Mouse (Mus musculus) erythroid progenitor cell, adult 5-6 weeks (primary cell): ENCODE measurements around the gene Aadat. TPM values are rescaled to one million over a fixed set of nuclear protein-coding genes. Genes with fewer than 3 reads are reported as not detected.
"Not testable (repeated sequence)": the region's sequence is repeated elsewhere in the genome, so short reads cannot be mapped to it uniquely, and the experiment has no call there.

Source experiments
- ATAC-seq: replicated peaks from 2 replicates; pipeline ENCODE4 v1.8.0; 2016; ENCODE audit warnings: moderate number of reproducible peaks, mild to moderate bottlenecking, moderate TSS enrichment, inconsistent platforms; ENCODE audit not compliant: poor library complexity, low FRiP score, severe bottlenecking
- total RNA-seq, 2 experiments: library from RNA; stranded (forward) in 1 of 2; stranded (reverse) in 1 of 2; fragments of 150-400 nt in 1 of 2; fragments of 186-747, 209-891 nt in 1 of 2; gene quantifications; 2 replicates each; pipeline versions ENCODE4 v1.2.3 to v1.2.4; 2015 to 2017; ENCODE audit warnings: low replicate concordance in 2 of 2

Gene Aadat
- total RNA-seq (2015; ENCODE audit: low replicate concordance) = not detected in 2 replicates
- total RNA-seq (2017; ENCODE audit: low replicate concordance) = not detected in 2 replicates

DNA sequence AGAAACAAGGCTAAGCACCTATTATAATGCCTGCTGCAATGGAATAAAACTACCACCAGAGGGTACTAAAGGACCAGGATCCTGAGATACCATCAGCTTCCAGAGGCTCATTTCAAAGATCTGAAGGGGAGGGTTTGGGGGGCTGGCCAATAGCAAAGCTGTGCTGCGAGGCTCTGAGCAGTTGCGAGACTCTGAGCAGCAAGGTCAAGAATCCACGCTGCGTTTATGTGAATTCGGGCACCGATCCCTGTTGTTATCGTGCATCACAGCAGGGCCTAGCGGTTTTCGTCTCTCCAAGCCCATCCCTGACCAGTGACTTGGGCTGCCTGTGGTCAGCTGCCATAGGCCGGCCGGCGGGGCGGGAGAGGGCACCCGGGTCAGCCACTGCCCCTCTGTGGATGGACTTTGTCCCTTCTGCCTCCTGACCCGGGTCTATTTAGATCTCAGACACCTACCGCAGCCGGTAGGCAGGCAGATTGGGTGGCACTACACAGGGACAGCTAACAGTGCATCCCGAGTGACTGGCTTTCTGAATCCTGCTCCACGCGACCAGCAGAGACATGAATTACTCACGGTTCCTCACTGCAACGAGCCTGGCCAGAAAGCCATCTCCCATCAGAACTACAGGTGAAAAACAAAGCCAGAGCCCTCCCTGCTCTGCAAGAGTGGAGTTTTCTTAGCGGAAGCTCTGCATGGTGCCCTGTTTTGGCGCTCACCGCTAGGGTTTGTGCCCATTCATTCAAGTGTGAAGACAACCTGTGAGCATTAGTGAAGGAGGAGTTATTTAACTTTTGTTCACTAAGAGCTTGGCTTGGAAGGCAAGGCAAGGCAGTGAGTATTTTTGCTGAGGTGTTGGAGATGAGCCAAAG, at the start of gene Aadat:
TSS of gene Aadat (plus strand) at position 280 of the 869 bp plus-strand sequence.
- no peak for ATAC-seq

DNA sequence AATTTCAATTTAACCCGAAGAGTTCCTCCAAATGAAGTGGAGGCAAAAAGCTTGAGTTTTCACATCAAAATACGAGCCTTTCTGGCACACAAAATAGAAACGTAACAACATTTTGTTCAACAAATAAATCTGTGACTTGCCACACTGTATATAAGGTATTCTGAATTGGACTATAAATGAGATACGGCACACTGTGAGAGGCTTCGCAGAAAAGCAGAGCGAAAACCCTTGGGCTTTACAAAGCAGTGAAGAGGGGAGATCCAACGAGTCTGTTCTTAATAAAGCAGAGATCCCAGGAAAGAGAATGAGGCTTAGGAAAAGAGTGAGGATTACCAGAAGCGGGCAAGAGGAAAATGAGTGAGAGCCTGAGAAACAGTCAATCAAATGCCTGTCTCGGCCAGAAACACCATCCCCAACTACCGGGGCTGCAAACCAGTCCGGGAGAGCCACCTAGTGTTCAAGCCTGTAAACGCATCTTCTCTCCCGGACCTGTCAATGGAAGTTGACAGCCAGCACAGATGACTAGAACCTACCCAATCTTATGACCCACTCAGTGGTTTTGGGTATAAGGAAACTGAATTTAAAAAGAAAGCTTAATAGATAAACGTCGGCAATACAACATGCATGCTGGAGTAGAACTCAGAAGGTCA, 38.9 kb upstream of the Aadat start:
- ATAC-seq = no peak

DNA sequence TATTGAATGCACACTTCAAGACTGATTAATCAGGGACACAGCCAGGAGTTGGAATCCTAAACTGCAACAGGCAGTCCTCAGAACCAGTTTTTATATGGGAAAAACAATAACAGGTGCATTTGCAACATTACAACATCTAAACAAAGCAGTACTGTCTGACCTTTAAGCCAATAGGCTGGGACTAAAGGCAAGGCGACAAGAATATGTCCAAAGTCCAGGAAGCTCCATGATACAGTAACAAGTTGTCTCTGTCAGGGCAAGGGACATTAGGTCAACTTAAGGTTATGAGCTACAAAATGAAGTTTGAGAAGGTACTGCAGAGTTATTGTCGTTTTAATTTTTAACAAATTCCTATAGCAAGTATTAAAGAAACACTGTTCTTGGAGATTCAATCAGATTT, 15.6 kb upstream of the Aadat start:
- ATAC-seq = no peak

DNA sequence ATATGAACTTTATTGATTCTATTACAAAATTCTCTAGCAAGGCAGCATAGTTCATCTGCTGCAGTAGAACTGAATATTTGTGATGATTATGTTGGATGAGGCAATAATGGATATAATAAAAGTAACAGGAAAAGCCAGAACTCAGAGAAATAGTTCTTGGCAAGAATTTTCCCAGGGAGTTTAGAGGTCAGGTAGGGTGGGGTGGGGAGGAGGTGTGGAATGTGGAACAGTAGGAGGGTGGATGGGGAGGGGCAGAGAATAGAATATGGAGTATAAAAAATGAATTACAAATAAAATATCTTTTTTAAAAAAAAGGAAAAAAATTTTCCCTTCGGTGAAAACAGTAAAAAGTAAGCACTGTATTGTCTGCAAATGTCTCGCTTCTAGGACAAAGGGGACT, 13.9 kb upstream of the Aadat start:
- no peak for ATAC-seq

DNA sequence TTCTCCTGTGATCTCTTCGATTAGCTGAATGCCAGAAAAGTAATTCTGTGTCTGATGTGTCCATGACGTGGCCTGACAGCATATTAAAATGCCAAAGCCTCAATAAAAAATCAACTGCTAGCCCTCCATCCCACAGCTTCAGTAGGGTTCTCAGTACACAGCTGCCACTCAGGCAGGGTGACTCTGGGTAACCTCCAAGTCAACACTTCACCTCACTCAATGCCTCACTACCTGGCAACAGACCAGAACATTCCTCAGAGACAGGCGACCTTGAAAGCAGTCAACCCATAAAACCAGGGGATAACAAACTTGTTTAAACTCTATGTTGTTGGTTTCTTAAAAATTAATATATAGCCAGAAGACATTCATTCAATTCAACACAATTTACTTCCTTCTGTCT, 13.3 kb upstream of the Aadat start:
- ATAC-seq = no peak

DNA sequence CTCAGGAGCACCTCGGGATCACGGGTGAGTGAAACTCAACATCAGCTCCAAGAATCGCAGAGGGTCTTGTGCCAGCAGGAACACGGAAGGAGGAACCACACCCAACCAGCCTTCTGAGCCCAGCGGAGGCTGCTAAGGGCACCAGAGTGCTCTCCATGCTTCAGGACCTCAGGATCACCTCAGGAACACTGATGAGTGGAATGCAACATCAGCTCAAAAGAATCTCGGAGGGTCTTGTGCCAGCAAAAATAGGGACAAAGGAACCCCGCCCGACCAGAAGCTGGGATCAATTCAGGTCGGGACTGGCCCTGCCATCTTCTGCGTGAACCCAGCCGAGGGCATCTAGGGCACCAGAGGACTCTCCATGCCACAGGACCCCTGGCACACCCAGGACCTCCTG, 11.1 kb upstream of the Aadat start:
- no peak for ATAC-seq

DNA sequence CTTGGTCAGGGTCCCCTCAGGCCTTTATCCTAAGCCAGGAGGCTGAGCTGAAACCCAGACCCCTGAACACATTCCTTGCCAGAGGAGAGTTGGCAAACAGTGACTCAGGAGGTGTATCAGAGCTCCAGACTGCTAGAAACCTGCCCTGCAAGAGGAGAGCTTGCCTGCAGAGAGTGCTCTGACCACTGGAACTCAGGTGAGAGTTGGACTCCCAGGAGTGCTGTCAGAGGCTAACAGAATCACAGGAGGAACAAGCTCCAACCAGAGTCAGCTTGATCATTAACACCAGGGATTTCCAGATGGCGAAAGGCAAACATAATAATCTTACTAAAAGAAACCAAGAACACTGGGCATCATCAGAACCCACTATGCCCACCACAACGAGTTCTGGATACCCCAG, 10.7 kb upstream of the Aadat start:
- ATAC-seq = not testable (repeated sequence)

DNA sequence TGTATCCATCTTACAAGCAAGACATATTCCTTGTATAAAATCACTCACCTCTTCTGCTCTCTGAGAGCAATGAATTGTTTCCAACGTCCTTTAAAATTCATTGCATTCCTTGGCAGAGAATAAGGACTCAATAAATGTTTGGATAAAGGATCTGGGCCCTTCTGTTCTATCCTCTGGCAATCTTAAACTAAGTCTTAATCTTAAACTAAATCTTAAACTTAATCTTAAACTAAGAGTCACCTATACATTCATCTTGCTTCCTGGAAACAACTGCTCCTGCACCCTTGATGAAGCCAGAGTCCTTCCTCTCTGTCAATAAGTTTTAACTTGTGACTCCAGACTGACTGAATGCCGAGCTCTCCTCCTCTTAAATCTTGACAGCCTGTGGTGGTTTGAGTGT, 2.6 kb upstream of the Aadat start, which contains the start of gene Gm10283:
TSS of gene Gm10283 (minus strand) at position 101 of the 400 bp plus-strand sequence.
- ATAC-seq = no peak

DNA sequence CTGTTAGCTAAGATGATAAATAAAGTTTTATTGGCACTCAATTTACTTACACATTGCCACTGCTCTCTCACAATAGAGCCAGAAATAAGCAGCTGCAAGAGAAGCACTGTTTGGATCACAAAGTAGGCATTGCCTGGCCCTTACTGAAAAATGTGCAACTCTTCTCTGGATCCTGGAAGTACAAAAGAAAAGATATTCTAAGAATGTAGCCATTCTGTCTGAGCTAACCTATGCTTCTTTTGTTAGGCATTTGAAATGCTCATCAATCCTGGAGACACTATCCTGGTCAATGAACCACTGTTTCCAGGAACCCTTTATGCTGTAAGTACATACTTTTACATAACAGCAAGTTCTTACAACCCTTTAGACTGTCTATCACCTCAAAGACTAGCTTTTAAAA, 12.6 kb downstream of the Aadat start:
- ATAC-seq = no peak

DNA sequence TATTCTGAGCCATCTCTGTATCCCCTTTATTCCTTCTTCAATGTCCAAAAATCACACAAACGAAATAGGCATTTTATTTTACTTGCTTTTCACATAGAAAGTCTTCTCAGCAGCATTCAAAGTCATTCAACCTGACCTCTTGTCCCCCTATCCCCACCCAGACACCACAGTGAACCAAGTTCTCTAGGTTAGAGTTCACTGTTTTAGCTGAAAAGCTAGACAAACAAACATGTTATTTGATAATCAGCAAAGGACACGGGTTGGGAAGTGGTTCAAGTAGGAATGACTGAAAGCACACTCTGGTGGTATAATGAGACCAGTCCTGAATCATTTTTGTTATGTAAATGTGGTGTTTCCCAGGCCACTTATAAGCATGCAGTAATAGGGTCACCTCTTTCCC, 29.2 kb downstream of the Aadat start:
- ATAC-seq = no peak

DNA sequence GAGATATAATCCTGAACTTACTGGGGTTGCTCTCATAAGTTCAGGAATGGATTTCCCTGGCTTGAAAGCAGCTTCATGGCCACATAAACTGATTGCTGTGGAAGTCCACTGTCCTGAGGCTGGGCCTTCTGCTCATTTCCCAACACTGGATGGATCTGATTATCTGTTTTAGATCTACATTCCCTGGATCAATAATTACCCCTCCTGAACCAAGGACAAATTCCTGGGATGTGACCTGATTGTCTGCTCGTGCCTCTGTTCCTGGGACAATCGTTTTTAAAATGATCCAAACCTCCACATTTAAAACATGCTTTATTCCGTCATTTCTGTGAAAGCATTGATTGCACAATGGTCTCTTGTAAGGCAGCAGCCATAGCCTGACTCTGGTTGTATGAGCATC, 61.1 kb downstream of the Aadat start:
- no peak for ATAC-seq

DNA sequence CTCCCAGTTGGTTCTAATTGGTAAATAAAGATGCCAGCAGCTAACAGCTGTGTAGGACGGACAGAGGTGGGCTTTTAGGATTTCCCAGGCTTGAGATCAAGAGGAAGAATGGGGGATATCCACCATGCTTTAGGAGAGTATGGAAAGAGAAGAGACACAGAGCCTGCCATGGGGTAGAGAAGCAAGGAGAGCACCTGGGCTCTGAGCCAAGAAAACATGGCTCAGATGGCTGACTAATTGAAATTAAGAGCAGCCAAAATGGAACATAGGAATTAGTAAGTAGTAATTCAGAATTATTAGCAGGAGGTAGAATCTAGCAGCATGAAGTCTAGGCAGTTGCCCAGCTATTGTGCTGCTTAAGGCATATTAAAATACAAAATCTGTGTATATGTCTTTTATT, 71.5 kb downstream of the Aadat start:
- no peak for ATAC-seq

DNA sequence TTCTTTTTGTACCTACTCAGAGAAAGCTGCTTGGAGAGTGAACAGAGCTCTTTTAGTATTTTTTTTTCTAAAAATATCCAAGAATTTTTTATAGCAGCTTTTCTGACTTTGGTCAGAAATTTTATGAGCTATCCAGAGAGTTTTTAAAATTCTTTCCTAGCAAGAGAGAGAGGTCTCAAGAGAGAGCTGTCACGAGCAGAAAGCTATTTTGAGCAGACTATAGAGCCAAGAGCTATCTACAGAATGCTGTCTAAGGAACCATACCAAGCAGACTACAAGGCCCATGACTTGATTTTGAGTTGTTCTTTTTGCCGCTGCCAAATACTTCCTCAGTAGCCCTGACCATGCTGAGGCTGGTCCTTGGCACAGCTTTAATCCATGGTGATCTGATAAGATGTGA, 77.6 kb downstream of the Aadat start:
- ATAC-seq = no peak

DNA sequence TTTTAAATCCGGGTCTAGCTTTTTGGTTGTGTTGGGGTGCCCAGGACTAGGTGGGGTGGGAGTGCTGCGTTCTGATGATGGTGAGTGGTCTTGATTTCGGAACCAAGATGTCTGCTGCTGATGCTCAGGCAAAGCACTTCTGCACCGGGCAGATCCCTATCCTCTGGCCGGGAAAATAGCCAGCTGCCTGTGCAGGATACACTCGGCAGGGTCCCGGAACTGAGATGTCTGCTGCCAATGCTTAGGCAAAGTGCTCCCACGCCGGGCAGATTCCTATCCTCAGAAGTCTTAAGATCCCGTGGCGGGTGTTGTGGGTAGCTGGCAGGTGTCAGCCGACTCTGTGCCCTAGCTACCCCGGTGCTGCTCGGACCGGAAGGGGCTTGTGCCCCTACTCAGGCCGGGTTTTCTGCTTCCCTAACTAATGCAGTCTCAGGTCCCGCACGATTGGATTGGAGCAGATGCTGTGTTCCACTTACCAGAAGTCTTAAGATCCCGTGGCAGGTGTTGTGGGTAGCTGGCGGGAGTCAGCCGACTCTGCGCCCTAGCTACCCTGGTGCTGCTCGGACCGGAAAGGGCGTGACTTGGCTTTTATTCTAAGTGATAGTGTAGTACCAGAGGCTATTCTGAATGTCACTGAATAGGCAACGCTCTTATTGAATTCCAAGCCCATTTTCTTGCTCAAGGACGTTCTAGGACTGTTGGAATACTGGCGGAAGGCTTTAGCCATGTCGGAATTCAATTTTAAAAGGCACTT, 85.8 kb downstream of the Aadat start:
- not testable (repeated sequence) for ATAC-seq

DNA sequence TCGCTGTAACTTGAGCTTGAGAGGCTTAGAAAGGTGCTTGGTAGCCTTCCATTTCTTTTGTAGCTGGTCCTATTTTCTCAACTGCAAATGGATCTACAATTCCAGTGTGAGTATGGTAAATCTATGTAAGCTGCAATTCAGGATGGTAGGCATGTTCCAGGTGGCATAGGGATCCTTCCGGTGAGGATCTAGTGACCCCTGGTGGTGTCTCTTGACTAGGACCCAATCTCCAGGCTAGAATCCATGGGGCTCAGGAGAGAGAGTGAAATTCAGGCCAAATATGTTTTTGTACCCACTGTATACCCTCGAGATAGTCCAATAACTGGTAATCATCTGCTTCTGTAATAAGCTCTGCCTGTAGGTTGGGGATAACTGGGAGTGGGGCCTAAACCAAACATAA, 89.0 kb downstream of the Aadat start:
- ATAC-seq = no peak

Other genes starting within 250 kb of the Aadat start
- not detected in 2 replicates for gene Gm10283, start 2.7 kb upstream of the Aadat start, total RNA-seq (2015; ENCODE audit: low replicate concordance)
- not detected in 2 replicates for gene Gm10283, start 2.7 kb upstream of the Aadat start, total RNA-seq (2017; ENCODE audit: low replicate concordance)
- 2.1 TPM in 1 of 2 replicates, not detected in the other for gene Mfap3l, start 126.9 kb downstream of the Aadat start, total RNA-seq (2015; ENCODE audit: low replicate concordance)
- 0.45 and 0.51 TPM in 2 replicates for gene Mfap3l, start 126.9 kb downstream of the Aadat start, total RNA-seq (2017; ENCODE audit: low replicate concordance)